Mouse (Mus musculus): ENCODE measurements around the gene Faap20. TPM values are rescaled to one million over a fixed set of nuclear protein-coding genes. Genes with fewer than 3 reads are reported as not detected.

Gene Faap20
- total and polyA plus RNA-seq, 2 experiments from 2014 or later: 60.8 to 61.4 TPM

- TF ChIP-seq CTCF (IDR thresholded peaks at IDR 0.05; ENCODE audit: low read depth): no peak
- Histone ChIP-seq H3K27ac (no peak overlapping the region), H3K9me3 (ENCODE audit: low read length) (no peaks in the 10 kb centered on the region), H3K4me2 (ENCODE audit: low read depth, low read length) (no peak overlapping the region), H3K9ac (replicated peaks; ENCODE audit: low read length) (no peak overlapping the region), H3K36me3 (ENCODE audit: insufficient read depth, low read length) (no peaks in the 10 kb centered on the region), H3K4me3 (ENCODE audit: low read length) (no peak overlapping the region), H3K27me3 (ENCODE audit: insufficient read depth, low read length) (no peaks in the 10 kb centered on the region), H3K4me1 (ENCODE audit: insufficient read depth, low read length) (peaks cover 19% of the 10 kb centered on the region)
- 83% methylated on average over 7 of the region's 7 CpGs for WGBS
- ATAC-seq: no peak
- no peak for DNase-seq (ENCODE audit: low spot score)
Measured at GRCm38 (mm10) chr4:155304508-155305096, 55.0 kb downstream of the Faap20 start.

- Histone ChIP-seq H3K4me2 (ENCODE audit: low read depth, low read length) (0 out of 2 replicates have a peak overlapping the region, but pooled peaks have one; percentile 13), H3K4me1 (ENCODE audit: insufficient read depth, low read length) (peaks cover 19% of the 10 kb centered on the region), H3K36me3 (ENCODE audit: insufficient read depth, low read length) (no peaks in the 10 kb centered on the region), H3K9me3 (ENCODE audit: low read length) (no peaks in the 10 kb centered on the region), H3K9ac (replicated peaks; ENCODE audit: low read length) (0 out of 2 replicates have a peak overlapping the region, but pooled peaks have one; percentile 13), H3K4me3 (ENCODE audit: low read length) (no peak overlapping the region), H3K27ac (peak overlapping the region; percentile 55), H3K27me3 (ENCODE audit: insufficient read depth, low read length) (no peaks in the 10 kb centered on the region)
- peak; percentile 74 for DNase-seq (ENCODE audit: low spot score)
- no peak for ATAC-seq
- WGBS: 29% methylated on average over 8 of the region's 8 CpGs
- no peak for TF ChIP-seq CTCF (IDR thresholded peaks at IDR 0.05; ENCODE audit: low read depth)
Measured at GRCm38 (mm10) chr4:155305531-155306031, 56.0 kb downstream of the Faap20 start.

Other genes with a start within 250 kb of the Faap20 start
- 45.7 and 48.8 TPM in 2 replicates for gene Plch2, start 193.0 kb upstream of the Faap20 start, total RNA-seq (2014; rRNA removed)
- gene Plch2, start 193.0 kb upstream of the Faap20 start, polyA plus RNA-seq (2015; fragmentation: Nextera tagmentation; extraction: Ambion mirVana): 12.5 and 12.8 TPM in 2 replicates
- 12.8 and 20.2 TPM in 2 replicates for gene Pex10, start 182.8 kb upstream of the Faap20 start, total RNA-seq (2014; rRNA removed)
- gene Pex10, start 182.8 kb upstream of the Faap20 start, polyA plus RNA-seq (2015; fragmentation: Nextera tagmentation; extraction: Ambion mirVana): 15.4 and 15.9 TPM in 2 replicates
- gene Rer1, start 163.4 kb upstream of the Faap20 start, total RNA-seq (2014; rRNA removed): 85.4 and 93.5 TPM in 2 replicates
- 129 and 136 TPM in 2 replicates for gene Rer1, start 163.4 kb upstream of the Faap20 start, polyA plus RNA-seq (2015; fragmentation: Nextera tagmentation; extraction: Ambion mirVana)
- gene Morn1, start 163.2 kb upstream of the Faap20 start, total RNA-seq (2014; rRNA removed): 0.86 and 9.0 TPM in 2 replicates
- gene Morn1, start 163.2 kb upstream of the Faap20 start, polyA plus RNA-seq (2015; fragmentation: Nextera tagmentation; extraction: Ambion mirVana): 8.9 and 10.0 TPM in 2 replicates
- gene Ski, start 27.2 kb upstream of the Faap20 start, total RNA-seq (2014; rRNA removed): 69.8 and 71.3 TPM in 2 replicates
- gene Ski, start 27.2 kb upstream of the Faap20 start, polyA plus RNA-seq (2015; fragmentation: Nextera tagmentation; extraction: Ambion mirVana): 8.8 and 9.5 TPM in 2 replicates
- 85.0 and 85.1 TPM in 2 replicates for gene Prkcz, start 111.6 kb downstream of the Faap20 start, total RNA-seq (2014; rRNA removed)
- gene Prkcz, start 111.6 kb downstream of the Faap20 start, polyA plus RNA-seq (2015; fragmentation: Nextera tagmentation; extraction: Ambion mirVana): 80.4 and 84.2 TPM in 2 replicates
- 0.42 and 0.72 TPM in 2 replicates for gene Gabrd, start 148.3 kb downstream of the Faap20 start, total RNA-seq (2014; rRNA removed)
- gene Gabrd, start 148.3 kb downstream of the Faap20 start, polyA plus RNA-seq (2015; fragmentation: Nextera tagmentation; extraction: Ambion mirVana): 0.29 and 0.50 TPM in 2 replicates
- gene Cfap74, start 159.4 kb downstream of the Faap20 start, total RNA-seq (2014; rRNA removed): 3.7 and 5.7 TPM in 2 replicates
- gene Cfap74, start 159.4 kb downstream of the Faap20 start, polyA plus RNA-seq (2015; fragmentation: Nextera tagmentation; extraction: Ambion mirVana): 5.2 and 5.5 TPM in 2 replicates
- 0.61 and 3.7 TPM in 2 replicates for gene Tmem52, start 219.3 kb downstream of the Faap20 start, total RNA-seq (2014; rRNA removed)
- gene Tmem52, start 219.3 kb downstream of the Faap20 start, polyA plus RNA-seq (2015; fragmentation: Nextera tagmentation; extraction: Ambion mirVana): 0.46 and 0.74 TPM in 2 replicates
- 363 and 456 TPM in 2 replicates for gene Gnb1, start 241.6 kb downstream of the Faap20 start, total RNA-seq (2014; rRNA removed)
- gene Gnb1, start 241.6 kb downstream of the Faap20 start, polyA plus RNA-seq (2015; fragmentation: Nextera tagmentation; extraction: Ambion mirVana): 1,192 and 1,230 TPM in 2 replicates